Mouse (Mus musculus): ENCODE measurements at regions not wholly inside any gene's neighbourhood (a gene's known extent, or its start where the extent isn't known, plus 50 kb on each side); places are given as distances from the start of the nearest gene placed in this dataset.

GRCm38 (mm10) chr11:15836307-15836706, 421.2 kb upstream of the Vstm2a start:
- Histone ChIP-seq H3K9me3 (ENCODE audit: control insufficient read depth, low read length) (no peaks in the 10 kb centered on the region), H3K27ac (ENCODE audit: low read depth, low read length) (no peak overlapping the region), H3K36me3 (ENCODE audit: control insufficient read depth, insufficient read depth, low read length) (no peaks in the 10 kb centered on the region), H3K4me2 (no peak overlapping the region), H3K27me3 (replicated peaks; ENCODE audit: control insufficient read depth, insufficient read depth, low read length) (no peaks in the 10 kb centered on the region), H3K9ac (ENCODE audit: low read depth, low read length) (no peak overlapping the region), H3K4me1 (replicated peaks; ENCODE audit: control insufficient read depth, insufficient read depth, low read length) (no peaks in the 10 kb centered on the region), H3K4me3 (ENCODE audit: low read depth, low read length) (no peak overlapping the region)
- 81% methylated on average over 1 of the region's 1 CpGs for WGBS
- DNase-seq (ENCODE audit: low spot score), result no peak
- ATAC-seq (replicated peaks; ENCODE audit: low FRiP score), result no peak

GRCm38 (mm10) chr11:15838640-15839226, 418.8 kb upstream of the Vstm2a start:
- Histone ChIP-seq H3K27me3 (replicated peaks; ENCODE audit: control insufficient read depth, insufficient read depth, low read length) (no peaks in the 10 kb centered on the region), H3K36me3 (ENCODE audit: control insufficient read depth, insufficient read depth, low read length) (no peaks in the 10 kb centered on the region), H3K9ac (ENCODE audit: low read depth, low read length) (no peak overlapping the region), H3K4me3 (ENCODE audit: low read depth, low read length) (no peak overlapping the region), H3K4me2 (no peak overlapping the region), H3K9me3 (ENCODE audit: control insufficient read depth, low read length) (no peaks in the 10 kb centered on the region), H3K4me1 (replicated peaks; ENCODE audit: control insufficient read depth, insufficient read depth, low read length) (no peaks in the 10 kb centered on the region), H3K27ac (ENCODE audit: low read depth, low read length) (no peak overlapping the region)
- ATAC-seq (replicated peaks; ENCODE audit: low FRiP score) (peak; percentile 94), DNase-seq (ENCODE audit: low spot score) (no peak)
- WGBS, result 70% methylated on average over 6 of the region's 6 CpGs

GRCm38 (mm10) chr11:15839271-15839670, 418.3 kb upstream of the Vstm2a start:
- Histone ChIP-seq H3K4me3 (ENCODE audit: low read depth, low read length) (no peak overlapping the region), H3K4me2 (no peak overlapping the region), H3K27me3 (replicated peaks; ENCODE audit: control insufficient read depth, insufficient read depth, low read length) (no peaks in the 10 kb centered on the region), H3K4me1 (replicated peaks; ENCODE audit: control insufficient read depth, insufficient read depth, low read length) (no peaks in the 10 kb centered on the region), H3K9ac (ENCODE audit: low read depth, low read length) (no peak overlapping the region), H3K27ac (ENCODE audit: low read depth, low read length) (no peak overlapping the region), H3K9me3 (ENCODE audit: control insufficient read depth, low read length) (no peaks in the 10 kb centered on the region), H3K36me3 (ENCODE audit: control insufficient read depth, insufficient read depth, low read length) (no peaks in the 10 kb centered on the region)
- no peak for DNase-seq (ENCODE audit: low spot score)
- ATAC-seq (replicated peaks; ENCODE audit: low FRiP score), result no peak

GRCm38 (mm10) chr11:15879136-15879535, 378.4 kb upstream of the Vstm2a start:
- Histone ChIP-seq H3K4me3 (ENCODE audit: low read depth, low read length) (no peak overlapping the region), H3K9me3 (ENCODE audit: control insufficient read depth, low read length) (no peaks in the 10 kb centered on the region), H3K4me1 (replicated peaks; ENCODE audit: control insufficient read depth, insufficient read depth, low read length) (no peaks in the 10 kb centered on the region), H3K9ac (ENCODE audit: low read depth, low read length) (no peak overlapping the region), H3K27me3 (replicated peaks; ENCODE audit: control insufficient read depth, insufficient read depth, low read length) (no peaks in the 10 kb centered on the region), H3K4me2 (no peak overlapping the region), H3K36me3 (ENCODE audit: control insufficient read depth, insufficient read depth, low read length) (no peaks in the 10 kb centered on the region), H3K27ac (ENCODE audit: low read depth, low read length) (no peak overlapping the region)
- DNase-seq (ENCODE audit: low spot score), result no peak
- WGBS, result 63% methylated on average over 4 of the region's 4 CpGs
- no peak for ATAC-seq (replicated peaks; ENCODE audit: low FRiP score)

Measured in liver, embryonic 11.5 days (tissue).